Mouse (Mus musculus): ENCODE results near the gene Srpr. TPM values are rescaled to one million over a fixed set of nuclear protein-coding genes. Genes with fewer than 3 reads are reported as not detected.

Srpr gene
- total and polyA plus RNA-seq, 2 experiments = 55.2 to 91.0 TPM

DNA sequence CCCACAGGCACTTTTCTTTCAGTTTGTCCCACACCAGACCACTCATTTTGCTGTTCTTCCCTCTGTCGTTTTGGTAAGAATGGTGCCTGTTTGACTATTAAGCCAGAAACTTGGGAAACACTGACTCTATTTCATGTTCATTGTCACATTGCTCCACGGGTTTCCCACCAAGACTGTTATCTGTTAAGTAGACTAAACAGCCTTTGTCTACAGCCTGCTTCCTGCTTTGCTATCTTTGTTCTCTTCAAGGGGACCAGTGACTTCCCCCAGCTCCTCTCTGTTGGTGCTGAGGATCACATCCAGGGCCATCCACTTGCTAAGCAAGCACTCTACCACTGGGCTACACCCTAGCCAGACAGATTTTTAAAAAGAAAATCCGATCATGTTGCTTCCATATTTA, 3.6 kb downstream of the Srpr start:
- peaks cover 8% of the 10 kb centered on the region; the same call in 1 of the 2 replicates for H3K4me1 ChIP-seq (ENCODE audit: control insufficient read depth, insufficient read depth, low read length)
- 56% methylated on average over 3 of the region's 3 CpGs for WGBS

GRCm38 (mm10) chr9:35204421-35204820, 4.4 kb downstream of the Srpr start:
- WGBS = 93% methylated on average over 2 of the region's 2 CpGs
- Histone ChIP-seq H3K4me1 (ENCODE audit: control insufficient read depth, insufficient read depth, low read length) (peaks cover 5% of the 10 kb centered on the region; the same call in 1 of the 2 replicates), H3K79me2 (ENCODE audit: control insufficient read depth, insufficient read depth, low read length) (no peaks in the 10 kb centered on the region), H3K36me3 (ENCODE audit: control insufficient read depth, insufficient read depth, low read length) (peaks cover 44% of the 10 kb centered on the region), H3K9ac (ENCODE audit: low read depth, low read length) (no peak overlapping the region), H3K4me3 (ENCODE audit: insufficient read depth, low read depth, low read length) (no peak overlapping the region), H3K27me3 (ENCODE audit: control insufficient read depth, insufficient read depth, low read length) (no peaks in the 10 kb centered on the region), H3K27ac (replicated peaks; ENCODE audit: insufficient read depth, low read depth, low read length) (no peak overlapping the region)
- TF ChIP-seq CTCF (IDR thresholded peaks at IDR 0.05; ENCODE audit: low read depth, low read length) (no peak), POLR2A (IDR thresholded peaks at IDR 0.05; ENCODE audit: extremely low read depth, insufficient read depth, low read length) (no peak)
- DNase-seq (ENCODE audit: extremely low read depth, low read depth, low spot score) = no peak

More for the DNA sequence above, 3.6 kb downstream of the Srpr start:
- Histone ChIP-seq H3K79me2 (ENCODE audit: control insufficient read depth, insufficient read depth, low read length) (no peaks in the 10 kb centered on the region), H3K4me3 (ENCODE audit: insufficient read depth, low read depth, low read length) (no peak overlapping the region), H3K36me3 (ENCODE audit: control insufficient read depth, insufficient read depth, low read length) (peaks cover 38% of the 10 kb centered on the region), H3K27me3 (ENCODE audit: control insufficient read depth, insufficient read depth, low read length) (no peaks in the 10 kb centered on the region), H3K27ac (replicated peaks; ENCODE audit: insufficient read depth, low read depth, low read length) (no peak overlapping the region), H3K9ac (ENCODE audit: low read depth, low read length) (no peak overlapping the region)
- no peak for DNase-seq (ENCODE audit: extremely low read depth, low read depth, low spot score)
- TF ChIP-seq POLR2A (IDR thresholded peaks at IDR 0.05; ENCODE audit: extremely low read depth, insufficient read depth, low read length) (no peak), CTCF (IDR thresholded peaks at IDR 0.05; ENCODE audit: low read depth, low read length) (no peak)

DNA sequence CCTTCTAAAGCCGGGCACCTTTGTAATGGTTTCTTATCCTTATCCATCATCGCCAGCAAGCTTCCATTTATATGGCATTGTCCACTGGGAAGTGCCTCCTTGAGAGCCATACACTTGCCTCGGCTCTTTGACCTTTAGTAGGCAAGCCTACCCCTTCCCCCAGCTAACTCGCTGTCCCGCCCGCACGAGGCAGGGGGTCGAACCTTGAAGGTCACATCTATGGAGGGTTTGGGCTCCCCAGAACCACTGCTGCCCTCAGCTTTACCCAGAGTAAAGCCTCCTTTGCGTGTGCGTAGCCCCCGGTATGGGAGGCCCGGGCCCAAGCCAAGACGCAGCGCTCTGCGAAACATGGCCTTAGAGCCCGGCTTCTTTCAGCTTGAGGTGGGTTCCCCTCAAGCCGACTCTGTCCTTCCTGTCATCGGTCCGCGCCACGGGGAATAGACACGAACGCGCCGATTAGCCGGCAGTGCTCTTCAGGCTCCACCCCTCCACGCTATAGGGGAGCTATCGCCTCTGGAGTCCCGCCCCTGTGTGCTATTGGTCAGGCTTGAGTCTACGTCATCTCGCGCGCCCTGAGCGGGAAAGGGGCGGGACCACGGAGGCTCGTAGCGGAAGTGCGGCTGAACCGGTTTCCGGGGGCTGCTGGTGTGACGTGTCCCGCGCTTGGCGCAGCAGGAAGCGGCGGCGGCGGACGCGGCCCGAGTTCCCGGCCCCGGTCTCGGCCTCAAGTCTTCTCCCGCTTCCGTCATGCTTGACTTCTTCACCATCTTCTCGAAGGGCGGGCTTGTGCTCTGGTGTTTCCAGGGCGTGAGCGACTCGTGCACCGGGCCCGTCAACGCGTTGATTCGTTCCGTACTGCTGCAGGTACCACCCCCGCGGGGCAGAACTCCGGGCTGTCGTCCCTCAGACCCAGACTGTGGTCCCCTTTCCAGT, 10.8 kb downstream of the Srpr start, which contains the start of gene Foxred1:
Gene Foxred1, minus strand, starts transcription at position 514 of the 933 bp plus-strand sequence.
- TF ChIP-seq CTCF (IDR thresholded peaks at IDR 0.05; ENCODE audit: low read depth, low read length) (no peak), POLR2A (IDR thresholded peaks at IDR 0.05; ENCODE audit: extremely low read depth, insufficient read depth, low read length) (peak; percentile 82)
- Histone ChIP-seq H3K27me3 (ENCODE audit: control insufficient read depth, insufficient read depth, low read length) (no peaks in the 10 kb centered on the region), H3K4me1 (ENCODE audit: control insufficient read depth, insufficient read depth, low read length) (peaks cover 9% of the 10 kb centered on the region; the same call in 1 of the 2 replicates), H3K79me2 (ENCODE audit: control insufficient read depth, insufficient read depth, low read length) (peaks cover 5% of the 10 kb centered on the region; the same call in 1 of the 2 replicates), H3K36me3 (ENCODE audit: control insufficient read depth, insufficient read depth, low read length) (peaks cover 70% of the 10 kb centered on the region), H3K4me3 (ENCODE audit: insufficient read depth, low read depth, low read length) (peak within 1 kb of the TSS; percentile 90), H3K9ac (ENCODE audit: low read depth, low read length) (peak within 1 kb of the TSS; percentile 95), H3K27ac (replicated peaks; ENCODE audit: insufficient read depth, low read depth, low read length) (peak within 1 kb of the TSS; percentile 93)
- peak; percentile 92 for DNase-seq (ENCODE audit: extremely low read depth, low read depth, low spot score)
- under 1% methylated on average over 71 of the region's 72 CpGs for WGBS

GRCm38 (mm10) chr9:35211573-35212511, 11.9 kb downstream of the Srpr start:
- Histone ChIP-seq H3K9ac (ENCODE audit: low read depth, low read length) (peak overlapping the region; percentile 95), H3K27me3 (ENCODE audit: control insufficient read depth, insufficient read depth, low read length) (no peaks in the 10 kb centered on the region), H3K36me3 (ENCODE audit: control insufficient read depth, insufficient read depth, low read length) (peaks cover 64% of the 10 kb centered on the region), H3K27ac (replicated peaks; ENCODE audit: insufficient read depth, low read depth, low read length) (peak overlapping the region; percentile 93), H3K79me2 (ENCODE audit: control insufficient read depth, insufficient read depth, low read length) (peaks cover 5% of the 10 kb centered on the region; the same call in 1 of the 2 replicates), H3K4me3 (ENCODE audit: insufficient read depth, low read depth, low read length) (peak overlapping the region; percentile 90), H3K4me1 (ENCODE audit: control insufficient read depth, insufficient read depth, low read length) (peaks cover 9% of the 10 kb centered on the region; the same call in 1 of the 2 replicates)
- peak; percentile 82 for DNase-seq (ENCODE audit: extremely low read depth, low read depth, low spot score)
- 19% methylated on average over 26 of the region's 26 CpGs for WGBS
- TF ChIP-seq POLR2A (IDR thresholded peaks at IDR 0.05; ENCODE audit: extremely low read depth, insufficient read depth, low read length) (no peak), CTCF (IDR thresholded peaks at IDR 0.05; ENCODE audit: low read depth, low read length) (no peak)

DNA sequence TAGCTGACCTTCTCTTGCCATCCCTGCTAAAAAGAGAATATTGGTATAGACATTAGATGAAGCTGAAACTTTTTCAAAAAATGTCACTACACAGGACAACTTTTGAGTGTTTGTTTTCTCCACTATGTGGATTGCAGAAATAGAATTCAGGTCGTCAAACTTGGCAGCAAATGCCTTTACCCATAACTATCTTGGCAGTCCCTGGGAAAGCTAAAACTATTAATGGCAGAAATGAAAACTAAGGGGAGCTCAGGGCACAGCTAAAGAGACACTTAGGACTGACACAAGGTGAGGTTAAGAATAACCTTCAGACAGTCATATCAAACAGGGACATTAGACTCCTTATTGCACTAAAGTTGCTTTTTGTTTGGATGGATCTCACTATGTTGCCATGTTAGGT, 18.0 kb downstream of the Srpr start:
- H3K9ac ChIP-seq (ENCODE audit: low read depth, low read length) = no peak overlapping the region

More for the DNA sequence above, 18.0 kb downstream of the Srpr start:
- DNase-seq (ENCODE audit: extremely low read depth, low read depth, low spot score) = no peak
- peaks cover 64% of the 10 kb centered on the region for H3K36me3 ChIP-seq (ENCODE audit: control insufficient read depth, insufficient read depth, low read length)
- H3K79me2 ChIP-seq (ENCODE audit: control insufficient read depth, insufficient read depth, low read length) = no peaks in the 10 kb centered on the region
- H3K27me3 ChIP-seq (ENCODE audit: control insufficient read depth, insufficient read depth, low read length) = no peaks in the 10 kb centered on the region
- WGBS = 14% methylated on average over 1 of the region's 1 CpGs
- H3K27ac ChIP-seq (replicated peaks; ENCODE audit: insufficient read depth, low read depth, low read length) = no peak overlapping the region
- TF ChIP-seq CTCF (IDR thresholded peaks at IDR 0.05; ENCODE audit: low read depth, low read length) (no peak), POLR2A (IDR thresholded peaks at IDR 0.05; ENCODE audit: extremely low read depth, insufficient read depth, low read length) (no peak)
- no peak overlapping the region for H3K4me3 ChIP-seq (ENCODE audit: insufficient read depth, low read depth, low read length)
- no peaks in the 10 kb centered on the region for H3K4me1 ChIP-seq (ENCODE audit: control insufficient read depth, insufficient read depth, low read length)

Measured in liver, adult 2 months (tissue).